In genomic region chr6:82143496-82143895, GRCm38 (mm10) we compare ENCODE assay signal across 19 mouse cellular contexts.
"Had no signal": no experiment of that assay in that cellular context is flagged by ENCODE, and none has a peak within 500 bp of the region (broad histone marks: within the 10 kb centered on the region; RNA-seq: fewer than 3 reads in every experiment).

No protein-coding gene starts in this region.

- H3K9ac ChIP-seq: limb, embryonic 13.5 days; liver, embryonic 13.5 days; lung, embryonic 14.5 days; midbrain, embryonic 12.5 days; midbrain, embryonic 15.5 days; neural tube, embryonic 13.5 days; stomach, embryonic 15.5 days had no signal

- H3K4me1 ChIP-seq: limb, embryonic 10.5 days; limb, embryonic 13.5 days; liver, embryonic 13.5 days; midbrain, embryonic 12.5 days; midbrain, embryonic 15.5 days; neural tube, embryonic 13.5 days; stomach, embryonic 15.5 days had no signal

- H3K9me3 ChIP-seq: limb, embryonic 10.5 days; limb, embryonic 13.5 days; liver, embryonic 13.5 days; midbrain, embryonic 15.5 days; neural tube, embryonic 13.5 days; stomach, embryonic 15.5 days had no signal

- ATAC-seq: lung, postnatal 0 days; midbrain, embryonic 15.5 days had no signal

- H3K4me2 ChIP-seq: limb, embryonic 13.5 days; liver, embryonic 13.5 days; lung, embryonic 14.5 days; midbrain, embryonic 12.5 days; midbrain, embryonic 15.5 days; neural tube, embryonic 13.5 days; stomach, embryonic 15.5 days had no signal

- H3K27me3 ChIP-seq: limb, embryonic 13.5 days; liver, embryonic 13.5 days; midbrain, embryonic 12.5 days; midbrain, embryonic 15.5 days; neural tube, embryonic 13.5 days; stomach, embryonic 15.5 days had no signal

- H3K27ac ChIP-seq: kidney, postnatal 0 days; limb, embryonic 10.5 days; limb, embryonic 13.5 days; liver, embryonic 13.5 days; macrophage; midbrain, embryonic 12.5 days; midbrain, embryonic 15.5 days; neural tube, embryonic 13.5 days; stomach, embryonic 15.5 days had no signal

- H3K36me3 ChIP-seq: limb, embryonic 10.5 days; limb, embryonic 13.5 days; liver, embryonic 13.5 days; midbrain, embryonic 12.5 days; midbrain, embryonic 15.5 days; neural tube, embryonic 13.5 days; stomach, embryonic 15.5 days had no signal

- DNase-seq: kidney, postnatal 25 days; liver; liver, embryonic 13.5 days; lung, embryonic 14.5 days; retina, postnatal 1 day; right cerebral cortex, postnatal 25 days; spleen, adult 18-20 months; thymus, adult 18-20 months; thymus, postnatal 36 days had no signal

- H3K4me3 ChIP-seq: limb, embryonic 10.5 days; limb, embryonic 13.5 days; liver, embryonic 13.5 days; midbrain, embryonic 12.5 days; midbrain, embryonic 15.5 days; myocyte; neural tube, embryonic 13.5 days; stomach, embryonic 15.5 days had no signal
